ENCODE assay signal across 20 mouse cellular contexts in genomic region chr4:32139586-32139985, GRCm38 (mm10).
A peak's percentile ranks its signal among the peaks of the same experiment; 100 is the strongest.
DNase-seq lines count a peak whose midpoint lies in the region; ATAC-seq lines count a peak whose summit lies in the region.
"Had no signal": no experiment of that assay in that cellular context is flagged by ENCODE, and none has a peak within 500 bp of the region (broad histone marks: within the 10 kb centered on the region; RNA-seq: fewer than 3 reads in every experiment).

No protein-coding gene starts in this region.

- no peak for ATAC-seq in heart, embryonic 11.5 days (replicated peaks; ENCODE audit: insufficient number of reproducible peaks, low FRiP score, low TSS enrichment)
- peak; percentile 47; the same call in 1 of the 2 replicates for ATAC-seq in monocyte, adult 5-6 weeks (replicated peaks; ENCODE audit: insufficient number of reproducible peaks, low FRiP score, low TSS enrichment, poor library complexity, severe bottlenecking)
- ATAC-seq in midbrain, embryonic 11.5 days (ENCODE audit: low FRiP score), result no peak
- ATAC-seq: activated CD4-positive, CD25-positive, alpha-beta regulatory T cell, adult 4 months; CD4-positive, CD25-positive, alpha-beta regulatory T cell, adult 4 months; Patski had no signal

- no peaks in the 10 kb centered on the region for H3K27me3 ChIP-seq in heart, embryonic 11.5 days (ENCODE audit: control insufficient read depth, insufficient read depth, low read length)
- H3K27me3 ChIP-seq in midbrain, embryonic 11.5 days (ENCODE audit: control insufficient read depth, insufficient read depth, low read length), result no peaks in the 10 kb centered on the region
- H3K27me3 ChIP-seq: CH12.LX, Patski had no signal

- WGBS in heart, embryonic 11.5 days (ENCODE audit: insufficient replicate concordance), result 76% methylated on average over 6 of the region's 6 CpGs
- WGBS in midbrain, embryonic 11.5 days, result 75% methylated on average over 6 of the region's 6 CpGs

- H3K4me2 ChIP-seq in heart, embryonic 11.5 days, result no peak overlapping the region
- no peak overlapping the region for H3K4me2 ChIP-seq in midbrain, embryonic 11.5 days

- DNase-seq in heart, adult 11 months, result peak; percentile 27
- peak; percentile 66 to 85 for DNase-seq in natural killer cell, adult 2 months (ENCODE audit: low spot score in 2 of 2)
- no peak for DNase-seq in midbrain, embryonic 11.5 days (ENCODE audit: low spot score, missing footprints)
- DNase-seq in right cerebral cortex, postnatal 25 days, result no peak
- DNase-seq: adrenal gland, adult 2 months; adrenal gland, adult 8-10 months; adrenal gland, postnatal 10 days; adrenal gland, postnatal 14 days; adrenal gland, postnatal 25 days; adrenal gland, postnatal 36 days; cerebellum, adult 11 months; cerebellum, adult 11-12 months; cerebellum, adult 18-20 months had no signal

- no peak overlapping the region for H3K27ac ChIP-seq in heart, embryonic 11.5 days (ENCODE audit: low read depth, low read length)
- H3K27ac ChIP-seq in midbrain, embryonic 11.5 days (ENCODE audit: low read depth, low read length), result no peak overlapping the region

- peaks cover 15% of the 10 kb centered on the region for H3K4me1 ChIP-seq in heart, embryonic 11.5 days (ENCODE audit: control insufficient read depth, insufficient read depth, low read length)
- no peaks in the 10 kb centered on the region for H3K4me1 ChIP-seq in midbrain, embryonic 11.5 days (ENCODE audit: control insufficient read depth, insufficient read depth, low read length)

- no peak overlapping the region for H3K4me3 ChIP-seq in heart, embryonic 11.5 days (ENCODE audit: low read depth, low read length)
- no peak overlapping the region for H3K4me3 ChIP-seq in midbrain, embryonic 11.5 days (ENCODE audit: low read depth, low read length)

- H3K9ac ChIP-seq in heart, embryonic 11.5 days (ENCODE audit: low read depth, low read length), result no peak overlapping the region
- no peak overlapping the region for H3K9ac ChIP-seq in midbrain, embryonic 11.5 days (ENCODE audit: low read length)

- H3K36me3 ChIP-seq in heart, embryonic 11.5 days (ENCODE audit: control insufficient read depth, insufficient read depth, low read length), result no peaks in the 10 kb centered on the region
- no peaks in the 10 kb centered on the region for H3K36me3 ChIP-seq in midbrain, embryonic 11.5 days (ENCODE audit: control insufficient read depth, insufficient read depth, low read length)
- H3K36me3 ChIP-seq: G1E had no signal

- no peaks in the 10 kb centered on the region for H3K9me3 ChIP-seq in heart, embryonic 11.5 days (replicated peaks; ENCODE audit: control insufficient read depth, low read length)
- H3K9me3 ChIP-seq in midbrain, embryonic 11.5 days (ENCODE audit: control insufficient read depth, low read length), result no peaks in the 10 kb centered on the region
- H3K9me3 ChIP-seq: G1E had no signal

Comparison
In these comparisons a context has a peak if more than half of its experiments do, and no peak if none do; other contexts are left out.
1. DNase-seq: peak in heart, adult 11 months (single experiment) and natural killer cell, adult 2 months (2 of 2); none in midbrain, embryonic 11.5 days (single experiment) and right cerebral cortex, postnatal 25 days (single experiment).